Mouse (Mus musculus): Measurements from ENCODE around the gene Col20a1. TPM values are rescaled to one million over a fixed set of nuclear protein-coding genes. Genes with fewer than 3 reads are reported as not detected.
A peak's percentile ranks its signal among the peaks of the same experiment; 100 is the strongest.

The Col20a1 gene
- total and polyA plus RNA-seq, 2 experiments from 2014 or later: 0.05 to 0.15 TPM

DNA sequence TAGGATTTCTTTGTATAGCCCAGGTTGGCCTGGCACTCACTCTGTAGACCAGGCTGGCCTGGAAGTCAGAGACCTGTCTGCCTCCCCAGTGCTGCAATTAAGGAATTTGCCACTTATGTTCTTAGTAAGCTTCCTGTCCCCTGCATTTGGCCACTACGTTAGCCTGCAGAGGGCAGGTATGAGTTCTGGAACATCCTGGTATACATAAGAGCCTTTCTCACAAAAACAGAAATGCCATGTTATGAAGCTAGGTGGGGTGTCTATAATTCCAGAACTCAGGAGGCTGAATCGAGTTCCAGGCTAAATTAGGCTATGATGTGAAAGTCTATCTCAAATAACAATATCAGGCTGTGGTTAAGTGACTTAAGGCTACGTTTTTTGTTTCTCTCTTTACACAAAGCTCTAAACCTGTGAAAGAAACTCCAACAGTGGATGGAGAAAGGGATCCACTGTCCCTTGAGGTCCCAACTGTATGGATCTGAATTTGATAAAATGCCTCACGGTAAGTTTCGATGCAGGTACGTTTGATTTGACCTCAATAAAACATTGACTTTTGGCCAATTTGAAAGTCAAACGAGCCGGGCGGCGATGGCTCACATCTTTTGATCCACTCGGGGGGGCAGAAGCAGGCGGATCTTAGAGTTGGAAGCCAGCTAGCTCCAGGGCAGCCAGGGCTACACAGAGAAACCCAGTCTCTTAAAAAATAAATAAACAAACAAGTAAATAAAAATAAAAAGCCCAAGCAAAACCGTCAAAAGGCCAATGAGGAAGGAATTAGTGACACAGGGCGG, 20.0 kb upstream of the Col20a1 start:
- Histone ChIP-seq H3K36me3 (replicated peaks; ENCODE audit: control insufficient read depth, insufficient read depth, low read length) (peaks cover 24% of the 10 kb centered on the region), H3K27me3 (ENCODE audit: control insufficient read depth, insufficient read depth, low read length) (no peaks in the 10 kb centered on the region), H3K4me3 (ENCODE audit: low read depth, low read length) (peak overlapping the region; percentile 82), H3K4me2 (ENCODE audit: low read depth, low read length) (peak overlapping the region; percentile 78), H3K4me1 (ENCODE audit: control insufficient read depth, insufficient read depth) (peaks cover 19% of the 10 kb centered on the region), H3K9ac (replicated peaks; ENCODE audit: low read depth, low read length) (peak overlapping the region; percentile 92), H3K27ac (ENCODE audit: low read depth) (peak overlapping the region; percentile 92), H3K9me3 (replicated peaks; ENCODE audit: control insufficient read depth, low read length) (no peaks in the 10 kb centered on the region)
- ATAC-seq (ENCODE audit: insufficient read depth, low read depth) (0 out of 2 replicates have a peak, but pooled peaks have one; percentile 17), DNase-seq (ENCODE audit: low spot score) (peak; percentile 51)
- TF ChIP-seq EP300 (IDR thresholded peaks at IDR 0.05; ENCODE audit: low read depth) (no peak), CTCF (IDR thresholded peaks at IDR 0.05; ENCODE audit: low read depth) (peak; percentile 43)
- WGBS: 12% methylated on average over 14 of the region's 14 CpGs

DNA sequence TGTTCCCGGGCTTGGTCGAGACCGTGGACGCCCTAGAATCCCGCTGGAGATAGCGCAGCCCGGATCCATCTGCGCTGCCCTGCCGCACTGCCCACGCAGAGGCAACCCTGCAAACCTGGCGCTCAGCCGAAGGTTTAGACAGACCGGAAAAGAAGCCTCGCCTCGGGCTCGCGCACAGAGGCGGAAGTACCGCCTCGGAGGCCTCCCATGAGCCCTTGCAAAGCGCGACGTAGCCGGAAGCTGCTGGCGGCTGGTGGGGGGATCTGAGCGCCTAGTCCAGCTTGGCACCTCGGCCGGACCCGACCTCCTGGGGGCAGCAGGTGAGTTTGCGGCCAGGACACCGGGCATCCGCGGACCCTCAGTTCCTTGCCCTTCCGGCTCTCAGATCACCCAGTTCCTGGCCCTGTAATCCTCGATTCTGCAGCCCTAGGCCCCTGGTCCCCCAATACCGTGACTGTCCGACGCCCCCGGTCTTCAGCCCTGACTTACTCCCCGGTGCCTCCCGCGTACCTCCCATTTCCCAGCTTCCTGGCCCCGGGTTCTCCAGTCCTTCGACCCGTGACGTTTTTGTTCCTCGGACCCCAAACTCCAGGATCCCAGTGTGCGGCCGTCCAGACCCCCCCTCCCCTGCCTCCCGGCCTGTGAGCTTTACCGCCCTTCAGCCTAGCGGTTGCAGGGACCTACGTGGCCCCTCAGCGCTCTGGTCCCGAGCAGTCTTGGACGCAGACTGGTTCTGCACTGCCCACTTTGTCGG, 19.1 kb upstream of the Col20a1 start, which contains the start of gene Arfgap1:
Gene Arfgap1, plus strand, starts transcription at position 216 of the 754 bp plus-strand sequence.
- Histone ChIP-seq H3K9ac (replicated peaks; ENCODE audit: low read depth, low read length) (peak within 1 kb of the TSS; percentile 92), H3K4me2 (ENCODE audit: low read depth, low read length) (peak within 1 kb of the TSS; percentile 78), H3K27ac (ENCODE audit: low read depth) (peak within 1 kb of the TSS; percentile 92), H3K36me3 (replicated peaks; ENCODE audit: control insufficient read depth, insufficient read depth, low read length) (peaks cover 33% of the 10 kb centered on the region), H3K4me3 (ENCODE audit: low read depth, low read length) (peak within 1 kb of the TSS; percentile 82), H3K4me1 (ENCODE audit: control insufficient read depth, insufficient read depth) (peaks cover 19% of the 10 kb centered on the region), H3K9me3 (replicated peaks; ENCODE audit: control insufficient read depth, low read length) (no peaks in the 10 kb centered on the region), H3K27me3 (ENCODE audit: control insufficient read depth, insufficient read depth, low read length) (no peaks in the 10 kb centered on the region)
- DNase-seq (ENCODE audit: low spot score) (peak; percentile 95), ATAC-seq (ENCODE audit: insufficient read depth, low read depth) (peak; percentile 92)
- TF ChIP-seq EP300 (IDR thresholded peaks at IDR 0.05; ENCODE audit: low read depth): 0 out of 2 replicates have a peak, but pooled peaks have one; percentile 28
- no peak for TF ChIP-seq CTCF (IDR thresholded peaks at IDR 0.05; ENCODE audit: low read depth)
- under 1% methylated on average over 56 of the region's 57 CpGs for WGBS

DNA sequence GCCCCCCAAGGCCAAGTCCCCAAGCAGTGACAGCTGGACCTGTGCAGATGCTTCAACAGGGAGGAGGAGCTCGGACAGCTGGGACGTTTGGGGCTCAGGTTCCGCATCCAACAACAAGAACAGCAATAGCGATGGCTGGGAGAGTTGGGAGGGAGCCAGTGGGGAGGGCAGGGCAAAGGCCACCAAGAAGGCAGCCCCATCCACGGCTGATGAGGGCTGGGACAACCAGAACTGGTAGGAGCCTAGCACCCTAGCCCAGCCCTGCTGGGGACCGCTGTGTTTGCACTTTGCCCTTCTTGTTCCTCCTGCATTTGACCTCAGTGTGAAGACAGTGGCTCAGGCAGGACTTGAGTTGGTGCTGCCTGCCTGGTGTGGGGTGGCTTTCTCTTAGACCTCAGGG, 5.2 kb upstream of the Col20a1 start:
- 81% methylated on average over 6 of the region's 6 CpGs for whole genome bisulfite sequencing

DNA sequence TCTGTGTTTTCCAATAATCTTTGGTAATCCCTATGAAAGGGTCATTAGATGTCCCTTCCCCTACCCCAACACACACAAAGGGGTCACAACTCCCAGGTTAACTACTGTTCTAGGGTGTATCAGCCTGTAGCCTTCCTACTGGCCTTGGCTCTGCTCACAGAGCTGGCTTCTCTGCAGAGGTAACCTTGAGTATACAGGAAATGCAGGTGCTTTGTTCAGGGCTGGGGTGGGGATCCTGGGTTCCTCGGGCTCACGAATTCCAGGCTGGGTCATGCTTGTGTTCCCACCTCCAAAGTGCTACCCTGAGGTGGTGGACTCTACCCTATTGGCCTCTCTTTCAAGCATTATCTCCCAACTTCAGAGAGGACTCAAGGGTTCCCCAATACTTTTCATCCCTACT, 700 bp upstream of the Col20a1 start:
- Histone ChIP-seq H3K9me3 (replicated peaks; ENCODE audit: control insufficient read depth, low read length) (no peaks in the 10 kb centered on the region), H3K4me2 (ENCODE audit: low read depth, low read length) (no peak overlapping the region), H3K27ac (ENCODE audit: low read depth) (no peak overlapping the region), H3K27me3 (ENCODE audit: control insufficient read depth, insufficient read depth, low read length) (no peaks in the 10 kb centered on the region), H3K9ac (replicated peaks; ENCODE audit: low read depth, low read length) (no peak overlapping the region), H3K4me3 (ENCODE audit: low read depth, low read length) (no peak overlapping the region), H3K36me3 (replicated peaks; ENCODE audit: control insufficient read depth, insufficient read depth, low read length) (peaks cover 26% of the 10 kb centered on the region), H3K4me1 (ENCODE audit: control insufficient read depth, insufficient read depth) (no peaks in the 10 kb centered on the region)
- WGBS: 85% methylated on average over 2 of the region's 2 CpGs
- TF ChIP-seq CTCF (IDR thresholded peaks at IDR 0.05; ENCODE audit: low read depth) (no peak), EP300 (IDR thresholded peaks at IDR 0.05; ENCODE audit: low read depth) (no peak)
- DNase-seq (ENCODE audit: low spot score): no peak
- ATAC-seq (ENCODE audit: insufficient read depth, low read depth): no peak

More for the DNA sequence above, 5.2 kb upstream of the Col20a1 start:
- no peak for DNase-seq (ENCODE audit: low spot score)
- Histone ChIP-seq H3K9me3 (replicated peaks; ENCODE audit: control insufficient read depth, low read length) (no peaks in the 10 kb centered on the region), H3K9ac (replicated peaks; ENCODE audit: low read depth, low read length) (no peak overlapping the region), H3K4me1 (ENCODE audit: control insufficient read depth, insufficient read depth) (no peaks in the 10 kb centered on the region), H3K27me3 (ENCODE audit: control insufficient read depth, insufficient read depth, low read length) (no peaks in the 10 kb centered on the region), H3K4me2 (ENCODE audit: low read depth, low read length) (no peak overlapping the region), H3K36me3 (replicated peaks; ENCODE audit: control insufficient read depth, insufficient read depth, low read length) (peaks cover 71% of the 10 kb centered on the region), H3K4me3 (ENCODE audit: low read depth, low read length) (no peak overlapping the region), H3K27ac (ENCODE audit: low read depth) (no peak overlapping the region)
- no peak for ATAC-seq (ENCODE audit: insufficient read depth, low read depth)
- TF ChIP-seq EP300 (IDR thresholded peaks at IDR 0.05; ENCODE audit: low read depth) (no peak), CTCF (IDR thresholded peaks at IDR 0.05; ENCODE audit: low read depth) (no peak)

DNA sequence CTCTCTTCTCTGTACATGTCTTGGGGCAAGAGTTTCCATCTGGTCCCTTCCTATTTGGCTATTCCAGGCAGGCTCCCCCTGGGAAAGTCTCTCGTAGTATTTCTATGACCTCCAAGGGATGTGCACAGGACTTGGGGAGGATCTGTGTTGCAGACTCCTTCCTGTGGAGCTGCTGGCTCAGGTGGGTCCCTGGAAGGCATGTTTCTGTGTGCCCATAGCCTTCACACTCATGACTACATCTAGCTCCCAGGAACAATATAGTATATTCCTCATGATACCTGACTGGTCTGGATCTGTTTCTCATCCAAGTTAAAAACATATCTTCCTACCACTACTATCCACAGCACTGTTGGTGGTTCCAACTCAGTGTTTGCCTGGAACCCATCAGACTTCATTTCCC, 666 bp downstream of the Col20a1 start:
- 50% methylated on average over 1 of the region's 1 CpGs for WGBS
- H3K9ac ChIP-seq (replicated peaks; ENCODE audit: low read depth, low read length): no peak overlapping the region
- no peaks in the 10 kb centered on the region for H3K9me3 ChIP-seq (replicated peaks; ENCODE audit: control insufficient read depth, low read length)
- no peak overlapping the region for H3K27ac ChIP-seq (ENCODE audit: low read depth)
- H3K4me2 ChIP-seq (ENCODE audit: low read depth, low read length): no peak overlapping the region
- H3K36me3 ChIP-seq (replicated peaks; ENCODE audit: control insufficient read depth, insufficient read depth, low read length): peaks cover 13% of the 10 kb centered on the region
- H3K4me1 ChIP-seq (ENCODE audit: control insufficient read depth, insufficient read depth): no peaks in the 10 kb centered on the region
- no peak for DNase-seq (ENCODE audit: low spot score)
- TF ChIP-seq CTCF (IDR thresholded peaks at IDR 0.05; ENCODE audit: low read depth) (no peak), EP300 (IDR thresholded peaks at IDR 0.05; ENCODE audit: low read depth) (no peak)
- H3K27me3 ChIP-seq (ENCODE audit: control insufficient read depth, insufficient read depth, low read length): no peaks in the 10 kb centered on the region
- H3K4me3 ChIP-seq (ENCODE audit: low read depth, low read length): no peak overlapping the region
- no peak for ATAC-seq (ENCODE audit: insufficient read depth, low read depth)
